Mouse (Mus musculus): ENCODE results near the gene Taar7a. TPM values are rescaled to one million over a fixed set of nuclear protein-coding genes. Genes with fewer than 3 reads are reported as not detected.

Gene Taar7a
- polyA plus RNA-seq, 1 experiment from 2014 or later, result not detected

GRCm38 (mm10) chr10:23960444-23960915 lies 32.8 kb downstream of the Taar7a start, which contains the start of gene Taar4:
Gene Taar4, plus strand, starts transcription at chr10:23960494.
- 92% methylated on average over 13 of the region's 13 CpGs for WGBS (ENCODE audit: insufficient replicate concordance)
- H3K27ac ChIP-seq (ENCODE audit: low read depth, low read length), result no peak within 1 kb of the TSS
- no peak within 1 kb of the TSS for H3K9ac ChIP-seq (ENCODE audit: low read depth, low read length)
- no peaks in the 10 kb centered on the region for H3K36me3 ChIP-seq (ENCODE audit: control insufficient read depth, insufficient read depth, low read length)
- no peaks in the 10 kb centered on the region for H3K9me3 ChIP-seq (replicated peaks; ENCODE audit: control insufficient read depth, low read length)
- no peak for ATAC-seq (replicated peaks; ENCODE audit: insufficient number of reproducible peaks, low FRiP score, low TSS enrichment)
- H3K4me1 ChIP-seq (ENCODE audit: control insufficient read depth, insufficient read depth, low read length), result no peaks in the 10 kb centered on the region
- no peak within 1 kb of the TSS for H3K4me3 ChIP-seq (ENCODE audit: low read depth, low read length)
- H3K27me3 ChIP-seq (ENCODE audit: control insufficient read depth, insufficient read depth, low read length), result no peaks in the 10 kb centered on the region
- H3K4me2 ChIP-seq, result no peak within 1 kb of the TSS

GRCm38 (mm10) chr10:23959071-23959470 lies 34.2 kb downstream of the Taar7a start:
- Histone ChIP-seq H3K4me3 (ENCODE audit: low read depth, low read length) (no peak overlapping the region), H3K9ac (ENCODE audit: low read depth, low read length) (no peak overlapping the region), H3K36me3 (ENCODE audit: control insufficient read depth, insufficient read depth, low read length) (no peaks in the 10 kb centered on the region), H3K9me3 (replicated peaks; ENCODE audit: control insufficient read depth, low read length) (no peaks in the 10 kb centered on the region), H3K4me1 (ENCODE audit: control insufficient read depth, insufficient read depth, low read length) (no peaks in the 10 kb centered on the region), H3K27ac (ENCODE audit: low read depth, low read length) (no peak overlapping the region), H3K4me2 (no peak overlapping the region), H3K27me3 (ENCODE audit: control insufficient read depth, insufficient read depth, low read length) (no peaks in the 10 kb centered on the region)
- no peak for ATAC-seq (replicated peaks; ENCODE audit: insufficient number of reproducible peaks, low FRiP score, low TSS enrichment)
- 60% methylated on average over 3 of the region's 3 CpGs for WGBS (ENCODE audit: insufficient replicate concordance)

GRCm38 (mm10) chr10:23951714-23952113 lies 41.6 kb downstream of the Taar7a start:
- H3K27me3 ChIP-seq (ENCODE audit: control insufficient read depth, insufficient read depth, low read length), result no peaks in the 10 kb centered on the region
- H3K27ac ChIP-seq (ENCODE audit: low read depth, low read length), result no peak overlapping the region
- ATAC-seq (replicated peaks; ENCODE audit: insufficient number of reproducible peaks, low FRiP score, low TSS enrichment), result no peak
- WGBS (ENCODE audit: insufficient replicate concordance), result 72% methylated on average over 6 of the region's 6 CpGs
- no peak overlapping the region for H3K4me2 ChIP-seq
- H3K4me1 ChIP-seq (ENCODE audit: control insufficient read depth, insufficient read depth, low read length), result no peaks in the 10 kb centered on the region
- no peak overlapping the region for H3K4me3 ChIP-seq (ENCODE audit: low read depth, low read length)
- H3K36me3 ChIP-seq (ENCODE audit: control insufficient read depth, insufficient read depth, low read length), result no peaks in the 10 kb centered on the region
- H3K9ac ChIP-seq (ENCODE audit: low read depth, low read length), result no peak overlapping the region
- H3K9me3 ChIP-seq (replicated peaks; ENCODE audit: control insufficient read depth, low read length), result no peaks in the 10 kb centered on the region

- 83% methylated on average over 16 of the region's 16 CpGs for WGBS (ENCODE audit: insufficient replicate concordance)
- H3K36me3 ChIP-seq (ENCODE audit: control insufficient read depth, insufficient read depth, low read length), result no peaks in the 10 kb centered on the region
- no peak within 1 kb of the TSS for H3K4me3 ChIP-seq (ENCODE audit: low read depth, low read length)
- H3K9ac ChIP-seq (ENCODE audit: low read depth, low read length), result no peak within 1 kb of the TSS
- H3K9me3 ChIP-seq (replicated peaks; ENCODE audit: control insufficient read depth, low read length), result no peaks in the 10 kb centered on the region
- no peak for ATAC-seq (replicated peaks; ENCODE audit: insufficient number of reproducible peaks, low FRiP score, low TSS enrichment)
- H3K27me3 ChIP-seq (ENCODE audit: control insufficient read depth, insufficient read depth, low read length), result no peaks in the 10 kb centered on the region
- H3K4me1 ChIP-seq (ENCODE audit: control insufficient read depth, insufficient read depth, low read length), result no peaks in the 10 kb centered on the region
- H3K27ac ChIP-seq (ENCODE audit: low read depth, low read length), result no peak within 1 kb of the TSS
- H3K4me2 ChIP-seq, result no peak within 1 kb of the TSS
Observed at GRCm38 (mm10) chr10:23949508-23950005, 43.7 kb downstream of the Taar7a start, which contains the start of gene Taar3. Gene Taar3, plus strand, starts transcription at chr10:23949558.

- Histone ChIP-seq H3K4me1 (ENCODE audit: control insufficient read depth, insufficient read depth, low read length) (no peaks in the 10 kb centered on the region), H3K9me3 (replicated peaks; ENCODE audit: control insufficient read depth, low read length) (no peaks in the 10 kb centered on the region), H3K9ac (ENCODE audit: low read depth, low read length) (no peak overlapping the region), H3K4me3 (ENCODE audit: low read depth, low read length) (no peak overlapping the region), H3K36me3 (ENCODE audit: control insufficient read depth, insufficient read depth, low read length) (no peaks in the 10 kb centered on the region), H3K4me2 (no peak overlapping the region), H3K27me3 (ENCODE audit: control insufficient read depth, insufficient read depth, low read length) (no peaks in the 10 kb centered on the region), H3K27ac (ENCODE audit: low read depth, low read length) (no peak overlapping the region)
- ATAC-seq (replicated peaks; ENCODE audit: insufficient number of reproducible peaks, low FRiP score, low TSS enrichment), result no peak
- WGBS (ENCODE audit: insufficient replicate concordance), result 63% methylated on average over 7 of the region's 7 CpGs
Observed at GRCm38 (mm10) chr10:23948026-23948425, 45.3 kb downstream of the Taar7a start.

- H3K9me3 ChIP-seq (replicated peaks; ENCODE audit: control insufficient read depth, low read length), result no peaks in the 10 kb centered on the region
- H3K27me3 ChIP-seq (ENCODE audit: control insufficient read depth, insufficient read depth, low read length), result no peaks in the 10 kb centered on the region
- WGBS (ENCODE audit: insufficient replicate concordance), result 64% methylated on average over 5 of the region's 5 CpGs
- no peak for ATAC-seq (replicated peaks; ENCODE audit: insufficient number of reproducible peaks, low FRiP score, low TSS enrichment)
- no peak overlapping the region for H3K9ac ChIP-seq (ENCODE audit: low read depth, low read length)
- no peak overlapping the region for H3K27ac ChIP-seq (ENCODE audit: low read depth, low read length)
- H3K4me3 ChIP-seq (ENCODE audit: low read depth, low read length), result no peak overlapping the region
- H3K4me2 ChIP-seq, result no peak overlapping the region
- no peaks in the 10 kb centered on the region for H3K4me1 ChIP-seq (ENCODE audit: control insufficient read depth, insufficient read depth, low read length)
- H3K36me3 ChIP-seq (ENCODE audit: control insufficient read depth, insufficient read depth, low read length), result no peaks in the 10 kb centered on the region
Observed at GRCm38 (mm10) chr10:23942465-23942864, 50.8 kb downstream of the Taar7a start.

Other genes starting within 250 kb of the Taar7a start
- gene Rps12, start 206.2 kb downstream of the Taar7a start, polyA plus RNA-seq (2014; fragmentation: Nextera tagmentation; extraction: Ambion mirVana), result 114 TPM in 2 replicates
- 8.1 and 9.3 TPM in 2 replicates for gene Slc18b1, start 196.5 kb downstream of the Taar7a start, polyA plus RNA-seq (2014; fragmentation: Nextera tagmentation; extraction: Ambion mirVana)
- gene Vnn3, start 142.0 kb downstream of the Taar7a start, polyA plus RNA-seq (2014; fragmentation: Nextera tagmentation; extraction: Ambion mirVana), result not detected in 2 replicates
- 7.0 and 7.3 TPM in 2 replicates for gene Vnn1, start 98.8 kb downstream of the Taar7a start, polyA plus RNA-seq (2014; fragmentation: Nextera tagmentation; extraction: Ambion mirVana)
- gene Taar1, start 73.1 kb downstream of the Taar7a start, polyA plus RNA-seq (2014; fragmentation: Nextera tagmentation; extraction: Ambion mirVana), result not detected in 2 replicates
- not detected in 2 replicates for gene Taar2, start 54.9 kb downstream of the Taar7a start, polyA plus RNA-seq (2014; fragmentation: Nextera tagmentation; extraction: Ambion mirVana)
- not detected in 2 replicates for gene Taar3, start 43.9 kb downstream of the Taar7a start, polyA plus RNA-seq (2014; fragmentation: Nextera tagmentation; extraction: Ambion mirVana)
- gene Taar4, start 33.0 kb downstream of the Taar7a start, polyA plus RNA-seq (2014; fragmentation: Nextera tagmentation; extraction: Ambion mirVana), result not detected in 2 replicates
- not detected in 2 replicates for gene Taar5, start 22.8 kb downstream of the Taar7a start, polyA plus RNA-seq (2014; fragmentation: Nextera tagmentation; extraction: Ambion mirVana)
- not detected in 2 replicates for gene Taar6, start 7.8 kb downstream of the Taar7a start, polyA plus RNA-seq (2014; fragmentation: Nextera tagmentation; extraction: Ambion mirVana)
- not detected in 2 replicates for gene Taar7b, start 6.5 kb upstream of the Taar7a start, polyA plus RNA-seq (2014; fragmentation: Nextera tagmentation; extraction: Ambion mirVana)
- gene Taar7d, start 33.7 kb upstream of the Taar7a start, polyA plus RNA-seq (2014; fragmentation: Nextera tagmentation; extraction: Ambion mirVana), result not detected in 2 replicates
- not detected in 2 replicates for gene Taar7e, start 44.1 kb upstream of the Taar7a start, polyA plus RNA-seq (2014; fragmentation: Nextera tagmentation; extraction: Ambion mirVana)
- gene Taar7f, start 56.0 kb upstream of the Taar7a start, polyA plus RNA-seq (2014; fragmentation: Nextera tagmentation; extraction: Ambion mirVana), result not detected in 2 replicates
- gene Taar8a, start 83.0 kb upstream of the Taar7a start, polyA plus RNA-seq (2014; fragmentation: Nextera tagmentation; extraction: Ambion mirVana), result not detected in 2 replicates
- not detected in 2 replicates for gene Taar8b, start 98.8 kb upstream of the Taar7a start, polyA plus RNA-seq (2014; fragmentation: Nextera tagmentation; extraction: Ambion mirVana)
- not detected in 2 replicates for gene Taar8c, start 108.4 kb upstream of the Taar7a start, polyA plus RNA-seq (2014; fragmentation: Nextera tagmentation; extraction: Ambion mirVana)
- not detected in 2 replicates for gene Taar9, start 116.1 kb upstream of the Taar7a start, polyA plus RNA-seq (2014; fragmentation: Nextera tagmentation; extraction: Ambion mirVana)
- gene Stx7, start 155.8 kb upstream of the Taar7a start, polyA plus RNA-seq (2014; fragmentation: Nextera tagmentation; extraction: Ambion mirVana), result 89.8 and 99.4 TPM in 2 replicates
- 3.7 and 5.8 TPM in 2 replicates for gene Moxd1, start 230.0 kb upstream of the Taar7a start, polyA plus RNA-seq (2014; fragmentation: Nextera tagmentation; extraction: Ambion mirVana)